Comparison of ENCODE assay signal across 15 mouse cellular contexts in genomic region chr2:149927001-149927400, GRCm38 (mm10).
A peak's percentile ranks its signal among the peaks of the same experiment; 100 is the strongest.
DNase-seq lines count a peak whose midpoint lies in the region; TF ChIP-seq lines count a peak whose summit lies in the region.
"Had no signal": no experiment of that assay in that cellular context is flagged by ENCODE, and none has a peak within 500 bp of the region (broad histone marks: within the 10 kb centered on the region; RNA-seq: fewer than 3 reads in every experiment).

No protein-coding gene starts in this region.

- no peak overlapping the region for H3K4me3 ChIP-seq in layer of hippocampus, adult 2 months
- H3K4me3 ChIP-seq in gastrocnemius, adult 2 months = no peak overlapping the region
- H3K4me3 ChIP-seq: embryonic facial prominence, embryonic 12.5 days; forebrain, embryonic 15.5 days; heart, embryonic 12.5 days; hindbrain, embryonic 15.5 days had no signal

- H3K27ac ChIP-seq in layer of hippocampus, adult 2 months = no peak overlapping the region
- H3K27ac ChIP-seq in gastrocnemius, adult 2 months = no peak overlapping the region
- H3K27ac ChIP-seq: embryonic facial prominence, embryonic 12.5 days; forebrain, embryonic 15.5 days; hindbrain, embryonic 15.5 days had no signal

- TF ChIP-seq CTCF in layer of hippocampus, adult 2 months (conservative IDR thresholded peaks at IDR 0.05) = no peak
- TF ChIP-seq CTCF in gastrocnemius, adult 2 months (IDR thresholded peaks at IDR 0.05) = no peak

- peak; percentile 26 for DNase-seq in Muller cell, postnatal 12 days (ENCODE audit: inconsistent ontology term)
- peak; percentile 86 for DNase-seq in brain, adult 2 months (ENCODE audit: low read depth, low spot score)
- peak; percentile 59 for DNase-seq in cerebellum, adult 9-10 months
- DNase-seq in cerebellum, postnatal 36 days = peak; percentile 27 to 48
- DNase-seq in layer of hippocampus, adult 2 months (ENCODE audit: low spot score in 2 of 2) = no peak
- no peak for DNase-seq in gastrocnemius, adult 2 months
- DNase-seq: adrenal gland, adult 8-10 months; adrenal gland, postnatal 36 days; gastrocnemius, postnatal 25 days; kidney, adult 11 months; kidney, adult 9 months had no signal

- intact Hi-C loops in gastrocnemius, adult 2 months (cut with DNase I) = no loop called here

Comparison
In these comparisons a context has a peak if more than half of its experiments do, and no peak if none do; other contexts are left out.
1. DNase-seq: peak in Muller cell, postnatal 12 days (single experiment), brain, adult 2 months (single experiment), cerebellum, adult 9-10 months (single experiment) and cerebellum, postnatal 36 days (2 of 2); none in layer of hippocampus, adult 2 months (0 of 2) and gastrocnemius, adult 2 months (single experiment).